Mouse (Mus musculus): Measurements from ENCODE around the gene Asgr1.
"Not testable (repeated sequence)": the region's sequence is repeated elsewhere in the genome, so short reads cannot be mapped to it uniquely, and the experiment has no call there.

The Asgr1 gene

GRCm38 (mm10) chr11:70070603-70071002 lies 16.7 kb downstream of the Asgr1 start:
- not testable (repeated sequence) for DNase-seq

- DNase-seq = peak; percentile 63
These were observed 20.6 kb downstream of the Asgr1 start for GRCm38 (mm10) chr11:70074379-70075071.

- DNase-seq = no peak
These were observed 21.7 kb downstream of the Asgr1 start for GRCm38 (mm10) chr11:70075581-70075980.

GRCm38 (mm10) chr11:70077441-70077840 lies 23.6 kb downstream of the Asgr1 start:
- DNase-seq = no peak

GRCm38 (mm10) chr11:70079175-70079574 lies 25.3 kb downstream of the Asgr1 start:
- no peak for DNase-seq

GRCm38 (mm10) chr11:70079928-70080327 lies 26.0 kb downstream of the Asgr1 start:
- DNase-seq = no peak

- no peak for DNase-seq
These were observed 27.1 kb downstream of the Asgr1 start for GRCm38 (mm10) chr11:70080803-70081590.

- no peak for DNase-seq
These were observed 30.7 kb downstream of the Asgr1 start for GRCm38 (mm10) chr11:70084563-70084962.

GRCm38 (mm10) chr11:70091986-70092783 lies 38.3 kb downstream of the Asgr1 start, which contains the start of gene Asgr2:
Gene Asgr2 (plus strand): TSS chr11:70092644.
- DNase-seq = no peak

GRCm38 (mm10) chr11:70097396-70097795 lies 43.5 kb downstream of the Asgr1 start:
- no peak for DNase-seq

- DNase-seq = no peak
These were observed 45.2 kb downstream of the Asgr1 start for GRCm38 (mm10) chr11:70099102-70099501.

- DNase-seq = no peak
These were observed 45.9 kb downstream of the Asgr1 start for GRCm38 (mm10) chr11:70099809-70100208.

- DNase-seq = no peak
These were observed 49.9 kb downstream of the Asgr1 start for GRCm38 (mm10) chr11:70103701-70104315.

GRCm38 (mm10) chr11:70107085-70107484 lies 53.2 kb downstream of the Asgr1 start:
- DNase-seq = no peak

Measured in cerebellum, adult 9-11 months (tissue).